Mouse (Mus musculus) intestine, postnatal 0 days (tissue): ENCODE measurements around the gene Acp2. TPM values are rescaled to one million over a fixed set of nuclear protein-coding genes. Genes with fewer than 3 reads are reported as not detected.
"Not testable (repeated sequence)": the region's sequence is repeated elsewhere in the genome, so short reads cannot be mapped to it uniquely, and the experiment has no call there.

Source experiments
- ATAC-seq: fragments of 200-750 bp; cut with Nextera tagmentation; 2 replicates; pipeline ENCODE4 v1.8.0; 2017; ENCODE audit warnings: mild to moderate bottlenecking, moderate TSS enrichment, moderate library complexity
- H3K27ac ChIP-seq: fragments of 300-500 bp; sonication (generic); 2 replicates; pipeline ENCODE4 v1.5.1; 2014; ENCODE audit warnings: mild to moderate bottlenecking, low read depth, low read length, moderate library complexity
- H3K27me3 ChIP-seq: fragments of 300-500 bp; sonication (generic); replicated peaks from 2 replicates; pipeline ENCODE4 v1.6.1; 2014; ENCODE audit warnings: low read length, mixed read lengths; ENCODE audit not compliant: control insufficient read depth, insufficient read depth
- H3K36me3 ChIP-seq: fragments of 300-500 bp; sonication (generic); 2 replicates; pipeline ENCODE4 v1.6.1; 2014; ENCODE audit warnings: mild to moderate bottlenecking, moderate library complexity; ENCODE audit not compliant: control insufficient read depth, insufficient read depth
- H3K4me1 ChIP-seq: fragments of 300-500 bp; sonication (generic); replicated peaks from 2 replicates; pipeline ENCODE4 v1.6.1; 2014; ENCODE audit warnings: antibody characterized with exemption, low read length, mixed read lengths; ENCODE audit not compliant: control insufficient read depth, insufficient read depth
- H3K4me2 ChIP-seq: fragments of 300-500 bp; sonication (generic); replicated peaks from 2 replicates; pipeline ENCODE4 v1.6.1; 2014; ENCODE audit warnings: low read depth, mild to moderate bottlenecking, moderate library complexity
- H3K4me3 ChIP-seq: fragments of 300-500 bp; sonication (generic); 2 replicates; pipeline ENCODE4 v1.5.1; 2014; ENCODE audit warnings: low read depth, low read length
- H3K9ac ChIP-seq: fragments of 300-500 bp; sonication (generic); 2 replicates; pipeline ENCODE4 v1.6.1; 2014; ENCODE audit warnings: mild to moderate bottlenecking, low read depth, low read length
- H3K9me3 ChIP-seq: fragments of 300-500 bp; sonication (generic); 2 replicates; pipeline ENCODE4 v1.6.1; 2016; ENCODE audit warnings: mixed run types; ENCODE audit not compliant: control insufficient read depth
- CTCF ChIP-seq: sonication (generic); IDR thresholded peaks from 2 replicates; pipeline ENCODE4 v1.5.1; 2016; ENCODE audit warnings: low read depth, mild to moderate bottlenecking, control low read depth, antibody characterized with exemption, moderate library complexity
- WGBS: fragments of 180-500 bp; shearing (Covaris S2); extraction: QIAGEN DNeasy Blood & Tissue Kit; methylation state at CpG from one replicate; pipeline ENCODE4 v1.1.7; 2014; 5-methylcytosine and 5-hydroxymethylcytosine counted together
- polyA plus RNA-seq: library from polyadenylated mRNA; unstranded; fragments of >200 nt; fragmentation: Nextera tagmentation; extraction: Ambion mirVana; gene quantifications from 2 replicates; pipeline ENCODE4 v1.2.1, GENCODE M21; 2015

Acp2 gene
- polyA plus RNA-seq, 1 experiment from 2014 or later, result 20.5 TPM

- Histone ChIP-seq H3K27me3 (no peaks in the 10 kb centered on the region), H3K9ac (no peak overlapping the region), H3K9me3 (no peaks in the 10 kb centered on the region), H3K36me3 (peaks cover 6% of the 10 kb centered on the region; the same call in 1 of the 2 replicates), H3K4me3 (no peak overlapping the region), H3K4me2 (no peak overlapping the region), H3K4me1 (no peaks in the 10 kb centered on the region), H3K27ac (no peak overlapping the region)
- 89% methylated on average over 2 of the region's 2 CpGs for WGBS
- ATAC-seq, result no peak
- TF ChIP-seq CTCF, result no peak
Measured at GRCm38 (mm10) chr2:91229735-91230134, 27.1 kb downstream of the Acp2 start.

- H3K4me1 ChIP-seq, result no peaks in the 10 kb centered on the region
- H3K4me2 ChIP-seq, result peak within 1 kb of the TSS; percentile 94
- H3K27ac ChIP-seq, result peak within 1 kb of the TSS; percentile 73
- H3K9ac ChIP-seq, result peak within 1 kb of the TSS; percentile 74
- no peak; the same call in 1 of the 2 replicates for TF ChIP-seq CTCF
- under 1% methylated on average over 48 of the region's 48 CpGs for WGBS
- no peaks in the 10 kb centered on the region for H3K27me3 ChIP-seq
- H3K4me3 ChIP-seq, result peak within 1 kb of the TSS; percentile 56
- H3K36me3 ChIP-seq, result peaks cover 6% of the 10 kb centered on the region; the same call in 1 of the 2 replicates
- H3K9me3 ChIP-seq, result no peaks in the 10 kb centered on the region
- ATAC-seq, result peak; percentile 99
Measured at GRCm38 (mm10) chr2:91236601-91237510, 34.2 kb downstream of the Acp2 start, which contains the start of gene Ddb2. Gene Ddb2, minus strand, starts transcription at chr2:91236982.

- H3K27me3 ChIP-seq, H3K36me3 ChIP-seq, H3K9ac ChIP-seq, H3K4me1 ChIP-seq, H3K9me3 ChIP-seq: not testable (repeated sequence)
- Histone ChIP-seq H3K4me3 (peak overlapping the region; percentile 56), H3K4me2 (peak overlapping the region; percentile 94), H3K27ac (peak overlapping the region; percentile 73; the same call in 1 of the 2 replicates)
- WGBS, result 12% methylated on average over 4 of the region's 4 CpGs
- TF ChIP-seq CTCF, result peak; percentile 53
- ATAC-seq, result peak; percentile 44
Measured at GRCm38 (mm10) chr2:91237511-91238080, 34.9 kb downstream of the Acp2 start.

GRCm38 (mm10) chr2:91242547-91242946 lies 39.9 kb downstream of the Acp2 start:
- Histone ChIP-seq H3K4me2 (no peak overlapping the region), H3K4me3 (no peak overlapping the region), H3K9ac (no peak overlapping the region), H3K36me3 (no peaks in the 10 kb centered on the region), H3K27ac (no peak overlapping the region), H3K4me1 (no peaks in the 10 kb centered on the region), H3K27me3 (no peaks in the 10 kb centered on the region), H3K9me3 (no peaks in the 10 kb centered on the region)
- TF ChIP-seq CTCF, result no peak
- ATAC-seq, result peak; percentile 74
- 43% methylated on average over 5 of the region's 5 CpGs for WGBS

GRCm38 (mm10) chr2:91243416-91243815 lies 40.7 kb downstream of the Acp2 start:
- no peak for ATAC-seq
- no peak overlapping the region for H3K9ac ChIP-seq
- no peak overlapping the region for H3K4me3 ChIP-seq
- no peaks in the 10 kb centered on the region for H3K4me1 ChIP-seq
- no peak overlapping the region for H3K27ac ChIP-seq
- H3K36me3 ChIP-seq, result no peaks in the 10 kb centered on the region
- no peaks in the 10 kb centered on the region for H3K27me3 ChIP-seq
- H3K9me3 ChIP-seq, result no peaks in the 10 kb centered on the region
- no peak overlapping the region for H3K4me2 ChIP-seq
- 68% methylated on average over 3 of the region's 3 CpGs for WGBS
- no peak for TF ChIP-seq CTCF

- H3K36me3 ChIP-seq, result no peaks in the 10 kb centered on the region
- no peak overlapping the region for H3K4me2 ChIP-seq
- no peak for ATAC-seq
- H3K9ac ChIP-seq, result no peak overlapping the region
- no peaks in the 10 kb centered on the region for H3K4me1 ChIP-seq
- H3K27ac ChIP-seq, result no peak overlapping the region
- H3K4me3 ChIP-seq, result no peak overlapping the region
- no peaks in the 10 kb centered on the region for H3K27me3 ChIP-seq
- H3K9me3 ChIP-seq, result no peaks in the 10 kb centered on the region
- no peak for TF ChIP-seq CTCF
- WGBS, result 73% methylated on average over 5 of the region's 5 CpGs
Measured at GRCm38 (mm10) chr2:91244557-91245228, 42.0 kb downstream of the Acp2 start.
